Mouse (Mus musculus) embryonic facial prominence, embryonic 10.5 days (tissue): ENCODE measurements around the gene Ints6. TPM values are rescaled to one million over a fixed set of nuclear protein-coding genes. Genes with fewer than 3 reads are reported as not detected.
A peak's percentile ranks its signal among the peaks of the same experiment; 100 is the strongest.

Experiments
- DNase-seq: peaks from one replicate; pipeline ENCODE4 v3.0.0-alpha.2; 2017; ENCODE audit warnings: low spot score
- H3K27ac ChIP-seq: fragments of 300-500 bp; sonication (generic); replicated peaks from 2 replicates; pipeline ENCODE4 v1.5.1; 2016; ENCODE audit warnings: mild to moderate bottlenecking
- H3K27me3 ChIP-seq: fragments of 300-500 bp; sonication (generic); replicated peaks from 2 replicates; pipeline ENCODE4 v1.6.1; 2016; ENCODE audit warnings: low read depth, mild to moderate bottlenecking; ENCODE audit not compliant: poor library complexity, severe bottlenecking
- H3K36me3 ChIP-seq: fragments of 300-500 bp; sonication (generic); replicated peaks from 2 replicates; pipeline ENCODE4 v1.6.1; 2016; ENCODE audit warnings: mild to moderate bottlenecking, moderate library complexity
- H3K4me1 ChIP-seq: fragments of 300-500 bp; sonication (generic); 2 replicates; pipeline ENCODE4 v1.6.1; 2016
- H3K4me3 ChIP-seq: fragments of 300-500 bp; sonication (generic); 2 replicates; pipeline ENCODE4 v1.5.1; 2016; ENCODE audit warnings: mild to moderate bottlenecking, moderate library complexity
- H3K9me3 ChIP-seq: fragments of 300-500 bp; sonication (generic); 2 replicates; pipeline ENCODE4 v1.6.1; 2016; ENCODE audit warnings: mild to moderate bottlenecking
- WGBS: fragments of 180-500 bp; shearing (Covaris S2); methylation state at CpG from one replicate; pipeline ENCODE4 v1.1.7; 2016; 5-methylcytosine and 5-hydroxymethylcytosine counted together
- polyA plus RNA-seq: library from polyadenylated mRNA; unstranded; fragments of >200 nt; fragmentation: Nextera tagmentation; extraction: Ambion mirVana; gene quantifications from 2 replicates; pipeline ENCODE4 v1.2.1, GENCODE M21; 2016

The Ints6 gene
- polyA plus RNA-seq, 1 experiment from 2014 or later: 19.9 TPM

DNA sequence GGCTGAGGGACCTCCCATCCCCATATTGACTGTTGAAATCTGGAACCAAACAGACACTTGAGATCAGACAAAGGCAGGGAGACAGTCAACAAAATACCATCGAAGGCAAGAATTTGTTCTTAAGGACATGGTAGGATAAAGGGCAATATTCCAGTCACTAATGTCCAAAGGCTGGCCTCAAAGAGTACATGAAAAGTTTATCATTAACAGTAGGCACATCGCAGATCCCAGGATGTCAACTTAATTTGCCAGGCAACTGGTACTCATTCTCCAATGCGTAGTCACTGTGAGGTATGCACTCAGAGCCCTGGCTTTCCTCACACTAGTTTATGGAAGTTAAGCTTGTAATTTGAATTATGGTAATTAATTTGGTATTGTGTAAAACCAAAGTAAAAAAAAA, 13.3 kb upstream of the Ints6 start:
- H3K36me3 ChIP-seq: no peaks in the 10 kb centered on the region
- WGBS: 89% methylated on average over 3 of the region's 3 CpGs
- H3K4me1 ChIP-seq: no peaks in the 10 kb centered on the region
- no peak overlapping the region for H3K27ac ChIP-seq
- no peak overlapping the region for H3K4me3 ChIP-seq
- DNase-seq: no peak
- H3K9me3 ChIP-seq: no peaks in the 10 kb centered on the region
- no peaks in the 10 kb centered on the region for H3K27me3 ChIP-seq

- DNase-seq: no peak
- Histone ChIP-seq H3K36me3 (no peaks in the 10 kb centered on the region), H3K27ac (no peak overlapping the region), H3K27me3 (no peaks in the 10 kb centered on the region), H3K9me3 (no peaks in the 10 kb centered on the region), H3K4me1 (no peaks in the 10 kb centered on the region), H3K4me3 (no peak overlapping the region)
- WGBS: 78% methylated on average over 6 of the region's 6 CpGs
Measured at GRCm38 (mm10) chr14:62773766-62774165, 12.8 kb upstream of the Ints6 start.

DNA sequence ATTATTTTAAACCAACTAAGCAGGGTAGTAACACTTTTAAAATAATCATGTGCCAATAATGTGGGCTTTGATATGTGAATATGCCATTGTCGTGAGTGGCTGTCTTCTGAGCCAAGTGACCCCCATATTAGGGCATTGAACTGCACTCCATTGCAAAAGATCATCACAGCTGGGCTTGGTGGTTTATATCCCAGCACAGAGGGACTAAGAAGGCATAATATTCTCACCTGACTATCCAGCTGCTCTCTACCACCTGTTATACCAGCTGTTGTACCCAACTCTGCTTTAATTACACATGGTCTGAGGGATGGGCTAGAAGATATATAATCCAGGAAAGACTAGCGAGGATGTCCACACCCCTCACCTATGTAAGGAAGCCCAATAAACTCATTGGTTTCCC, 4.4 kb upstream of the Ints6 start:
- no peak overlapping the region for H3K27ac ChIP-seq
- no peaks in the 10 kb centered on the region for H3K36me3 ChIP-seq
- H3K4me3 ChIP-seq: no peak overlapping the region
- no peaks in the 10 kb centered on the region for H3K27me3 ChIP-seq
- no peaks in the 10 kb centered on the region for H3K9me3 ChIP-seq
- H3K4me1 ChIP-seq: peaks cover 12% of the 10 kb centered on the region
- 86% methylated on average over 2 of the region's 2 CpGs for WGBS
- DNase-seq: no peak

DNA sequence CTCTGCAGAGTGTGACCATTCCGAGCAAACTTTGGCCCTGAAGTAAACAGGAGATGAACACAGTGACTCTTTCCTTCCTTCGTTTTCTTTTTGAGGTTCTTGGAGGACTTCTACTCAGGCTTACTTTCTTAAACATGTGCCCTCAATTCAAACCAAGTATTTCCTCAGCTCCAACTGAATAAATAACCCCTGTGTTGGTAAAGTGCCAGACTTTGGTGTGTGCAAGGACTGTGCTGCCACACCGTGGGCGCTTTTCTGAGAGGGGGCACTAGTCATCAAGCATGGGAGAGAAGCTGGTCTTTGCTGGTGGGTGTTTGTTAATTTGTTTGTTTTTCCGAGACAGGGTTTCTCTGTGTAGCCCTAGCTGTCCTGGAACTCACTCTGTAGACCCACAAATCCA, 3.4 kb upstream of the Ints6 start:
- H3K27ac ChIP-seq: no peak overlapping the region
- peaks cover 15% of the 10 kb centered on the region for H3K4me1 ChIP-seq
- DNase-seq: no peak
- H3K9me3 ChIP-seq: no peaks in the 10 kb centered on the region
- no peak overlapping the region for H3K4me3 ChIP-seq
- no peaks in the 10 kb centered on the region for H3K27me3 ChIP-seq
- no peaks in the 10 kb centered on the region for H3K36me3 ChIP-seq
- 83% methylated on average over 5 of the region's 5 CpGs for WGBS

DNA sequence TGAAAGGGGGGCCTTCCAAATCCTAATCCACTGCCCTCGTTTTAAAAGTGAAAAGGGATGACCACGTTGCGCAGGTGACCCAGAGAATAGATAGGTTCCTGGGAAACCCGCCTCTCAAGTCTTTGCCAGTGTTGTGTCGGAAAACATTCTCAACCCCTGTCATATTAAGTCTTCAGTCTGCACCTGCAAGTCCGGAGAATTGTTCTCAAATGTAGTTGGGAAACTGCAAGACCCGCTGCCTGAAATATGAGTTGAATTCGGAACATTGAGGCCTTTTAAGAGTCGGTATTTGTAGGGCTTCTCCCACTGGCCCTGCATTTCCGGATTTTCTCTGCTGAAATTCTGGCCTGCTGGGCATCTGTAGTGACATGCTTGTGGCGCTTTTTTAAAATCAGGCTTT, 974 bp upstream of the Ints6 start:
- H3K27me3 ChIP-seq: no peaks in the 10 kb centered on the region
- H3K36me3 ChIP-seq: peaks cover 18% of the 10 kb centered on the region
- peaks cover 18% of the 10 kb centered on the region for H3K4me1 ChIP-seq
- 3% methylated on average over 11 of the region's 11 CpGs for WGBS
- H3K27ac ChIP-seq: peak overlapping the region; percentile 98
- peak; percentile 38 for DNase-seq
- H3K9me3 ChIP-seq: no peaks in the 10 kb centered on the region
- H3K4me3 ChIP-seq: peak overlapping the region; percentile 99

- Histone ChIP-seq H3K27ac (peak overlapping the region; percentile 98), H3K4me1 (peaks cover 18% of the 10 kb centered on the region), H3K4me3 (peak overlapping the region; percentile 99), H3K9me3 (no peaks in the 10 kb centered on the region), H3K27me3 (no peaks in the 10 kb centered on the region), H3K36me3 (peaks cover 32% of the 10 kb centered on the region)
- peak; percentile 72 for DNase-seq
- under 1% methylated on average over 66 of the region's 68 CpGs for WGBS
Measured at GRCm38 (mm10) chr14:62760321-62761035, 491 bp downstream of the Ints6 start.

DNA sequence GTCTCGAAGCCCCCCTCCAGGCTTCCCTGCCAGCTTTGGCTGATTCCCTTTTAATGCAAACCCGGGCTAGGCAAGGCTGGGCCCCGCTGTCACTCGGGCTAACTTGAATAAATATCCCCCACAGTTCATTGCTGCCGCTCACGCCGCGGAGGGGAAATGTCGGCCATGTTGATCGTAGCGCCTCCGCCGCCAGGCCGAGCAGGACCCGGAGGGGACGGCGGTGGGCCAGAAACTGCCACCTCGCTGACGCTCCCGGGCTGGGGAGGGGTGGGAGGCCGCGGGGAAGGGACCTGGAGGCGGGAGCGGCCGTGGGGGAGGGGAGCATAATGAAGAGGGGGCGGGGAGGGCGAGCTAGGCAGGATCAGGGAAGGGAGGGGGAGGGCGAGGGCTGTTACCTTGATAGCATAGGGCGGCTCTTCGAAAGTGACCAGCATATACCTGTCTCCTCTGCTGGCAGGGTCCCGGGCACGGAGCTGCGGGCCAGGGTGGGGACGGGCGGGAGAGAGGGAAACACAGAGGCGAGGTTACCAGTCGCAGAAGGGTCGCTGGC, 1.1 kb downstream of the Ints6 start:
- under 1% methylated on average over 38 of the region's 38 CpGs for WGBS
- H3K4me1 ChIP-seq: peaks cover 18% of the 10 kb centered on the region
- H3K9me3 ChIP-seq: no peaks in the 10 kb centered on the region
- H3K4me3 ChIP-seq: peak overlapping the region; percentile 99
- peak; percentile 87 for DNase-seq
- H3K27me3 ChIP-seq: no peaks in the 10 kb centered on the region
- H3K27ac ChIP-seq: peak overlapping the region; percentile 98
- peaks cover 37% of the 10 kb centered on the region for H3K36me3 ChIP-seq

GRCm38 (mm10) chr14:62758714-62759113, 2.3 kb downstream of the Ints6 start:
- Histone ChIP-seq H3K9me3 (no peaks in the 10 kb centered on the region), H3K36me3 (peaks cover 49% of the 10 kb centered on the region), H3K27ac (no peak overlapping the region), H3K4me3 (no peak overlapping the region), H3K4me1 (peaks cover 18% of the 10 kb centered on the region), H3K27me3 (no peaks in the 10 kb centered on the region)
- 95% methylated on average over 5 of the region's 5 CpGs for WGBS
- DNase-seq: no peak

DNA sequence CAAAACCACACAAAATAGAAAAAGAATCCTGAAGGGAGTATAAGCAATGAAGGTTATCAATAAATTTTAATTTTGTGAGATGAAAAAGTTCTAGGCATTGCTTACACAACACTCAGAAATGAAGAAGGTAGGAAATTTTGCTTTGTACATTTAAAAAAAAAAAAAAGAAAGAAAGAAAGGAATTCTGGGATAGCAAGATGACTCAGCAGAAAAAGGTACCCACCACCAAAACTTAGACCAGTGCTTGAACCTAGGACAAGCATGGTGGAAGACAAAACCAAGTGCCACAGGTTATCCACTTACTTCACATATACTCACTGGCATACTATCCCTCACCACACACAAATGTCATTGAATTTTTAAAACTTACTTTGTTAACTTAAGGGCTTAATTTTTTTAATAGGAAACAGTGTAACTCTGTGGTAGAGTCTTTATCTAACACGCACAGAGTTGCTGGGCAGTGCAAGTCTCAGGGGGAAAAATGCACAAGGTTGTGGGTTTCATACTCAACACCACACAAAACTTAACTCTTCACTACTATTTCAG, 5.8 kb downstream of the Ints6 start:
- Histone ChIP-seq H3K27me3 (no peaks in the 10 kb centered on the region), H3K9me3 (no peaks in the 10 kb centered on the region), H3K36me3 (peaks cover 68% of the 10 kb centered on the region), H3K27ac (no peak overlapping the region), H3K4me1 (peaks cover 6% of the 10 kb centered on the region; the same call in 1 of the 2 replicates), H3K4me3 (no peak overlapping the region)
- 91% methylated on average over 1 of the region's 1 CpGs for WGBS
- DNase-seq: no peak

- Histone ChIP-seq H3K27me3 (no peaks in the 10 kb centered on the region), H3K4me3 (no peak overlapping the region), H3K4me1 (no peaks in the 10 kb centered on the region), H3K9me3 (no peaks in the 10 kb centered on the region), H3K36me3 (peaks cover 57% of the 10 kb centered on the region), H3K27ac (no peak overlapping the region)
- no peak for DNase-seq
- 88% methylated on average over 2 of the region's 2 CpGs for WGBS
Measured at GRCm38 (mm10) chr14:62751479-62751878, 9.5 kb downstream of the Ints6 start.

GRCm38 (mm10) chr14:62735646-62736045, 25.3 kb downstream of the Ints6 start:
- Histone ChIP-seq H3K4me3 (no peak overlapping the region), H3K27ac (no peak overlapping the region), H3K4me1 (no peaks in the 10 kb centered on the region), H3K9me3 (no peaks in the 10 kb centered on the region), H3K36me3 (peaks cover 61% of the 10 kb centered on the region), H3K27me3 (no peaks in the 10 kb centered on the region)
- DNase-seq: no peak
- WGBS: 92% methylated on average over 1 of the region's 1 CpGs

GRCm38 (mm10) chr14:62733666-62734065, 27.3 kb downstream of the Ints6 start:
- peaks cover 56% of the 10 kb centered on the region for H3K36me3 ChIP-seq
- H3K27me3 ChIP-seq: no peaks in the 10 kb centered on the region
- no peak overlapping the region for H3K4me3 ChIP-seq
- H3K9me3 ChIP-seq: no peaks in the 10 kb centered on the region
- no peak overlapping the region for H3K27ac ChIP-seq
- 80% methylated on average over 2 of the region's 2 CpGs for WGBS
- DNase-seq: no peak
- H3K4me1 ChIP-seq: no peaks in the 10 kb centered on the region

- no peaks in the 10 kb centered on the region for H3K27me3 ChIP-seq
- H3K4me3 ChIP-seq: no peak overlapping the region
- H3K27ac ChIP-seq: no peak overlapping the region
- no peaks in the 10 kb centered on the region for H3K9me3 ChIP-seq
- no peak for DNase-seq
- WGBS: 78% methylated on average over 1 of the region's 1 CpGs
- peaks cover 47% of the 10 kb centered on the region for H3K36me3 ChIP-seq
- H3K4me1 ChIP-seq: no peaks in the 10 kb centered on the region
Measured at GRCm38 (mm10) chr14:62731902-62732301, 29.1 kb downstream of the Ints6 start.
